Mouse (Mus musculus) hindbrain, embryonic 12.5 days (tissue): ENCODE measurements at regions not wholly inside any gene's neighbourhood (a gene's known extent, or its start where the extent isn't known, plus 50 kb on each side); places are given as distances from the start of the nearest gene placed in this dataset.
"Not testable (repeated sequence)": the region's sequence is repeated elsewhere in the genome, so short reads cannot be mapped to it uniquely, and the experiment has no call there.

ENCODE experiments used
- ATAC-seq: fragments of 200-750 bp; cut with Nextera tagmentation; 2 replicates; pipeline ENCODE4 v1.8.0; 2017; ENCODE audit warnings: moderate TSS enrichment; ENCODE audit not compliant: low FRiP score
- H3K27ac ChIP-seq: fragments of 300-500 bp; sonication (generic); 2 replicates; pipeline ENCODE4 v1.5.1; 2016; ENCODE audit warnings: mild to moderate bottlenecking
- H3K27me3 ChIP-seq: fragments of 300-500 bp; sonication (generic); 2 replicates; pipeline ENCODE4 v1.6.1; 2016; ENCODE audit warnings: mild to moderate bottlenecking
- H3K36me3 ChIP-seq: fragments of 300-500 bp; sonication (generic); 2 replicates; pipeline ENCODE4 v1.6.1; 2016; ENCODE audit warnings: mild to moderate bottlenecking
- H3K4me1 ChIP-seq: fragments of 300-500 bp; sonication (generic); 2 replicates; pipeline ENCODE4 v1.6.1; 2016
- H3K4me2 ChIP-seq: fragments of 300-500 bp; sonication (generic); replicated peaks from 2 replicates; pipeline ENCODE4 v1.6.1; 2016; ENCODE audit warnings: mild to moderate bottlenecking
- H3K4me3 ChIP-seq: fragments of 300-500 bp; sonication (generic); 2 replicates; pipeline ENCODE4 v1.5.1; 2016; ENCODE audit warnings: mild to moderate bottlenecking
- H3K9ac ChIP-seq: fragments of 300-500 bp; sonication (generic); 2 replicates; pipeline ENCODE4 v1.6.1; 2016; ENCODE audit warnings: mild to moderate bottlenecking, moderate library complexity
- H3K9me3 ChIP-seq: fragments of 300-500 bp; sonication (generic); replicated peaks from 2 replicates; pipeline ENCODE4 v1.6.1; 2016; ENCODE audit warnings: mild to moderate bottlenecking
- WGBS: fragments of 180-500 bp; shearing (Covaris S2); methylation state at CpG from one replicate; pipeline ENCODE4 v1.1.7; 2016; 5-methylcytosine and 5-hydroxymethylcytosine counted together

DNA sequence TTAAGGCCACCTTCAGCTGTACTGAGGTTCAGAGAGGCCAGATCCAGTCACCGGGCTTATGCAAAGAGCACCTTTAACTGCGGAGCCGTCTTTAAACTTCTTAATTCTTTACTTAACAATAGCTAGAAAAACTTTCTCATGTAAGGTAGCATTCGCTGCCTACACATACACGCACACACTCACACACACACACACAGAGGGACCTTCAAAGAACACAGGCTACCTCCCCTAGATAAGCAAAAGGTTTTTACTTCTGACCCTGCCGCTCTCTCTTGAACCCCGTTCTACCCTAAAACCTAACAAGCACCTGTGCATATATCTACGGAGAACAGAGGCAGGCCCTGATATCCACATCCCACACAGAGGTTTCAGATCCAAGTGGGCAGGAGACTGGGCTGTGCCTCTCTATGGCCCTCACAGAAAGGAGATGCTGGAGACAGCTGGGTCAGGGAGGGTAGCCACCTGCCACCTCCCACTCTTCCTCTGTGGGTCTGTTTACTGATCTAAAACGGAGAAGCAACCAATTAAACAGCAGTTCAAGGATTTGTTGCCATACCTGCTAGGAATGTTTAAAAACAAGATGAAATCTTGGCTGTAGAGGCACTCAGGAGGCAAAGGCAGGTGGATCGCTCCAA lies 81.2 kb downstream of the Tomm20 start:
- Histone ChIP-seq H3K4me2 (no peak overlapping the region), H3K27me3 (no peaks in the 10 kb centered on the region), H3K4me1 (no peaks in the 10 kb centered on the region), H3K9me3 (no peaks in the 10 kb centered on the region), H3K36me3 (no peaks in the 10 kb centered on the region), H3K27ac (no peak overlapping the region), H3K9ac (no peak overlapping the region), H3K4me3 (no peak overlapping the region)
- no peak for ATAC-seq
- 91% methylated on average over 10 of the region's 10 CpGs for WGBS

DNA sequence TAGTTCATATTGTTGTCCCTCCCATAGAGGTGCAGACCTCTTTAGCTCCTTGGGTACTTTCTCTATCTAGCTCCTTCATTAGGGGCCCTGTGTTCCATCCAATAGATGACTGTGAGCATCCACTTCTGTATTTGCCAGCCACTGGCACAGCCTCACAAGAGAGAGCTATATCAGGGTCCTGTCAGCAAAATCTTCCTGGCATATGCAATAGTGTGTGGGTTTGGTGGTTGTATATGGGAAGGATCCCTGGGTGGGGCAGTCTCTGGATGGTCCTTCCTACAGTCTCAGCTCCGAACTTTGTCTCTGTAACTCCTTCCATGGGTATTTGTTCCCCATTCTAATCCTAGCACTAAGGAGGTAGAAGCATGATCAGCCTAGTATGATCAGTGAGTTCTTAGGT lies 82.0 kb downstream of the Tomm20 start:
- not testable (repeated sequence) for ATAC-seq, H3K4me1 ChIP-seq, H3K27me3 ChIP-seq, H3K9ac ChIP-seq, H3K4me3 ChIP-seq, H3K27ac ChIP-seq, H3K4me2 ChIP-seq, H3K36me3 ChIP-seq, H3K9me3 ChIP-seq
- 88% methylated on average over 1 of the region's 1 CpGs for WGBS

DNA sequence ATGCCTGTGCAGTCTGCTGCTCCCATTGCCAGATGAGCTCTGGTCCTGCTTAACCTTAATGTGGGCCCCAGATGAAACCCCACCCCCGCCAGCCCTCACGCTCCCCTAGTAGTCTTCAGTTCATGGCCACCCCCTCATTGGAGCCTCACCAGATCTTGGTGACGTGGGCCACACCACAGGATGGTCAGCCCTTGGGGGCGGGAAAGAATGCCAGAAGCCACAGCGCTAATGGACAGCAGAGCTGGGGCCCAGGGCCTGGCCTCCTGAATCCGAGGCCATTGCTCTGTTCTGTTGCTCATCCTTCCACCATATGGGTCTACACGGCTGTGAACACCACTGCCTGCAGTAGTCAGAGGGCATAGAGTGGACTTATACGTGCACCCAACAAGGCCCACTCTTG lies 83.9 kb downstream of the Tomm20 start:
- H3K4me1 ChIP-seq: no peaks in the 10 kb centered on the region
- no peak overlapping the region for H3K4me2 ChIP-seq
- no peak overlapping the region for H3K4me3 ChIP-seq
- no peak overlapping the region for H3K27ac ChIP-seq
- no peak for ATAC-seq
- H3K9ac ChIP-seq: no peak overlapping the region
- H3K9me3 ChIP-seq: no peaks in the 10 kb centered on the region
- 93% methylated on average over 8 of the region's 8 CpGs for WGBS
- H3K27me3 ChIP-seq: no peaks in the 10 kb centered on the region
- H3K36me3 ChIP-seq: no peaks in the 10 kb centered on the region

DNA sequence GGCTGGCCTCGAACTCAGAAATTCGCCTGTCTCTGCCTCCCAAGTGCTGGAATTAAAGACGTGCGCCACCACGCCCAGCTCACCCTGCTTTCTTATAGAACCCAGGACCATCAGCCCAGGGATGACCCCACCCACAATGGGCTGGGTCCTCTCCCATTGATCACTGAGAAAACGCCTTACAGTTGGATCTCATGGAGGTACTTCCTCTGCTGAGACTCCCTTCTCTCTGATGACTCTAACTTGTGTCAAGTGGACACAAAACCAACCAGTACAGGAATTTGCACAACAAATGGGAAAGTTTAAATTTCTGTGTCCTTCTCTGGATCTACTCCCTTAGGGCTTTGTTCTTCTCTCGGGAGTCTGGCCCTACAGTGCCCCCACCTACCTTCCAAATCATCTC lies 85.0 kb downstream of the Tomm20 start:
- no peak overlapping the region for H3K9ac ChIP-seq
- no peak overlapping the region for H3K27ac ChIP-seq
- 92% methylated on average over 7 of the region's 7 CpGs for WGBS
- no peak overlapping the region for H3K4me2 ChIP-seq
- H3K4me1 ChIP-seq: no peaks in the 10 kb centered on the region
- no peaks in the 10 kb centered on the region for H3K36me3 ChIP-seq
- H3K4me3 ChIP-seq: no peak overlapping the region
- H3K27me3 ChIP-seq: no peaks in the 10 kb centered on the region
- H3K9me3 ChIP-seq: no peaks in the 10 kb centered on the region
- ATAC-seq: no peak

DNA sequence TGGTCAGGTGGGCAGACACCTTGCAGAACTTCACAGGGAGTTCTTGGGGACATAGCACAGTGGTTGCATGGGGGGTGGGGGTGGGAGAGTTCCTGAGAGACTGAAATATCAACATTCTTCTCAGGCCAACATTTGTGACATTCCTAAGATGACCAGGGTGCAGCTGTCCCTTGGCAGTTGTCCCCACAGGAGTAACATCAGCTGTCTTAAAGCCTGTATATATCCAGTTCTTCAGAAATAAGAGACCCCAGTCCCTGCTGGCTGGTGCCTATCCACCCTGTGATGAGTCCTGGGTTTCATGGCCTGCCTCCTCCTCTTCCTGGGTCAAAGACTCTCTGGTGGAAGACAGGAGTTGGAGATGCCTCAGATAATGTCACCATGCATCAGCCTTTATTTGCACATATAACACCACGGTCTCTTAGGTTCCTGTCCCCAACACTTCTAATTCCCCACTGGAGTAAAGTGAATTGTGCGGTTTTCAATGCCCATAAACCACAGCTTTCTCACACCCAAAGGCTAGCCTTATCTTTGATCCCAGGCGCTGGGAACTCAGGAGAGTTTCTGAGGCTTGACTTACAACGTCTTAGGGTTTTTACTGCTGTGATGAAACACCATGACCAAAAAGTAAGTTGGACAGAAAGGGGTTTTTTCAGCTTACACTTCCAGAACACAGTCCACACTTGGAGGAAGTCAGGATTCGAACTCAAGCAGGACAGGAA lies 85.8 kb downstream of the Tomm20 start:
- no peak for ATAC-seq
- 94% methylated on average over 5 of the region's 5 CpGs for WGBS
- Histone ChIP-seq H3K4me2 (no peak overlapping the region), H3K9ac (no peak overlapping the region), H3K4me3 (no peak overlapping the region), H3K4me1 (no peaks in the 10 kb centered on the region), H3K9me3 (no peaks in the 10 kb centered on the region), H3K27me3 (no peaks in the 10 kb centered on the region), H3K27ac (no peak overlapping the region), H3K36me3 (no peaks in the 10 kb centered on the region)

DNA sequence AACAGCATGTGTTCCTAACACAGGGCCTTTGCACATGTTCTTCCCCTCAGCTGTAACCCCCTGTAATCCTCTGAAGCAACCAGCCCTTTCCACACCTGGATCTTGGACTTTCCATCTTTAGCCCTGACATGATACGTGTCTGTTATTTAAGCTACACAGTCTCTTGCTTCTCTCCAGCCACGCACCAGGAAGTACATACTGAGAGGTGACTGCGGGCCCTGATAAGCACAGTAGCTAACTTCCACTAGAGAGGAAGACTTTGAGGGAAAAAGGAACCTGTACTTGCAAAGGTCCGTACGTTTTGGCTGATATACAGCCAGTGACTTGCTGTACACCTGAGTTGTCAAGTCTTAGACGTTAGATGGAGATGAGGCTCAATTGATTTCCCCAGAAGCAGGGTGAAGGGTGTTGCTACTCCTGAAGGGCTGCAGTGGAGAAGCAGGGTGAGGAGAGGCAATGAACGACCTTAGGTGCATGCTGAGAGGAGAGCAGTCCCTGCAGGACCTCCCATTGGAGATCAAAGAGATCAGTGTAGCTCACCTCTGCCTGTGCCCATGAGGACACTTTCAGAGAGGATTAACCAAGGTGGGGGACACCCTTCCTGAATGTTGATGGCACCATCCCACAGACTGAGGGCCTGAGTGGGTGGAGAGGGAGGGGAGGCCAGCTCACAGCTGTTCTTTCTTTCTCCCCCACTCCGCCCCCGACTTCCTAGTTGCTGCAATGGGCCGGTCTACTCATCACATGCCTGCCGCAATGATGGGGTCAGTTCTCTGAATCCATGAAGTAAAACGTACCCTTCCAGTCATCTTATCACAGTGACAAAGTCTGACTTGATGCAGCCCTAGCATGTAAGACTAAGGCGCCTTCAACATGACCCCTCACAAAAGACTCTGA lies 88.1 kb downstream of the Tomm20 start:
- Histone ChIP-seq H3K4me1 (peaks cover 11% of the 10 kb centered on the region), H3K27ac (no peak overlapping the region), H3K9ac (no peak overlapping the region), H3K36me3 (no peaks in the 10 kb centered on the region), H3K27me3 (no peaks in the 10 kb centered on the region), H3K9me3 (no peaks in the 10 kb centered on the region), H3K4me2 (no peak overlapping the region), H3K4me3 (no peak overlapping the region)
- ATAC-seq: no peak
- WGBS: 81% methylated on average over 13 of the region's 13 CpGs

DNA sequence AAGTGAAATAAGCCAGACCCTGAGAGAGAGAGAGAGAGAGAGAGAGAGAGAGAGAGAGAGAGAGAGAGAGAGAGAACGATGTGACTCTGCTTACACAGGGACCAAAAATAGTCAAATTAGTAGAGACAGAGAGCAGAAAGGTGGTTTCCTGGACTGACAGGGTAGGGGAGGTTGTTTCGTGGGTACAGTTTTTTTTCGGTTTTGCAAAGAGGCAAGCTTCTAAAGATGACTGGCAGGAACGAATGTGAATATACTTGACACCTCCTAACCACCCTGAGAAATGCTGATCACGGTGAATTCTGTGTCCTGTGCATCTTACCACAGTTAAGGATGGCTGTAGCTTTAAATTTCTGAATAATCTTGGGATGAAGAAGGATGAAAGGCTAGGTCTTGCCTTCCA lies 89.7 kb downstream of the Tomm20 start:
- no peaks in the 10 kb centered on the region for H3K9me3 ChIP-seq
- H3K9ac ChIP-seq: no peak overlapping the region
- no peak overlapping the region for H3K27ac ChIP-seq
- no peak overlapping the region for H3K4me3 ChIP-seq
- peaks cover 11% of the 10 kb centered on the region for H3K4me1 ChIP-seq
- WGBS: 80% methylated on average over 5 of the region's 5 CpGs
- H3K4me2 ChIP-seq: no peak overlapping the region
- ATAC-seq: no peak
- H3K36me3 ChIP-seq: no peaks in the 10 kb centered on the region
- H3K27me3 ChIP-seq: no peaks in the 10 kb centered on the region

DNA sequence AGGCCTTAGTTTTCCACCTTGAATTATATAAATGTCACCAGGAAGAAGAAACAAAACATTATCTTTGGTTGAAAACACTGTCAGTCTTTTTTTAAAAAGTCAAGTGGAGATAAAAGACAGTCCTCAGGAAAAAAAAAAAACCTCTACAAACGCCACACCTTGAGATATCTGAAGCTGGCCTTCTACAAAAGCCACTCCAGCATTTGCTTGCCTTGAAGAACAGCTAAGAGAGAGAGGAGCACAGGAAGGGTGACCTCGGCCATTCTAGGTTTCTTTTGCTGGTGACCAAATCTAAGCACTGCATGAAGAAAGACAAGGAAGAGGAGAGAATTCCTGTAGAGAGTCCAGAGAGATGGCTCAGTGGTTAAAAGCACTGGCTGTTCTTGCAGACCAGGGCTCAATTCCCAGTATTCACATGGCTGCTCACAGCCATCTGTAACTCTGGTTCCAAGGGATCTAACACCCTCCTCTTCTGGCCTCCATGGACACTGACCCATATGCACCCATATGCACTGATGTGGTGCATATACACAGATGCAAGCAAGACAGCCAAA lies 90.5 kb downstream of the Tomm20 start:
- Histone ChIP-seq H3K4me3 (no peak overlapping the region), H3K27me3 (no peaks in the 10 kb centered on the region), H3K9ac (no peak overlapping the region), H3K27ac (no peak overlapping the region), H3K9me3 (no peaks in the 10 kb centered on the region), H3K36me3 (no peaks in the 10 kb centered on the region), H3K4me2 (no peak overlapping the region), H3K4me1 (peaks cover 11% of the 10 kb centered on the region)
- WGBS: 85% methylated on average over 2 of the region's 2 CpGs
- no peak for ATAC-seq

DNA sequence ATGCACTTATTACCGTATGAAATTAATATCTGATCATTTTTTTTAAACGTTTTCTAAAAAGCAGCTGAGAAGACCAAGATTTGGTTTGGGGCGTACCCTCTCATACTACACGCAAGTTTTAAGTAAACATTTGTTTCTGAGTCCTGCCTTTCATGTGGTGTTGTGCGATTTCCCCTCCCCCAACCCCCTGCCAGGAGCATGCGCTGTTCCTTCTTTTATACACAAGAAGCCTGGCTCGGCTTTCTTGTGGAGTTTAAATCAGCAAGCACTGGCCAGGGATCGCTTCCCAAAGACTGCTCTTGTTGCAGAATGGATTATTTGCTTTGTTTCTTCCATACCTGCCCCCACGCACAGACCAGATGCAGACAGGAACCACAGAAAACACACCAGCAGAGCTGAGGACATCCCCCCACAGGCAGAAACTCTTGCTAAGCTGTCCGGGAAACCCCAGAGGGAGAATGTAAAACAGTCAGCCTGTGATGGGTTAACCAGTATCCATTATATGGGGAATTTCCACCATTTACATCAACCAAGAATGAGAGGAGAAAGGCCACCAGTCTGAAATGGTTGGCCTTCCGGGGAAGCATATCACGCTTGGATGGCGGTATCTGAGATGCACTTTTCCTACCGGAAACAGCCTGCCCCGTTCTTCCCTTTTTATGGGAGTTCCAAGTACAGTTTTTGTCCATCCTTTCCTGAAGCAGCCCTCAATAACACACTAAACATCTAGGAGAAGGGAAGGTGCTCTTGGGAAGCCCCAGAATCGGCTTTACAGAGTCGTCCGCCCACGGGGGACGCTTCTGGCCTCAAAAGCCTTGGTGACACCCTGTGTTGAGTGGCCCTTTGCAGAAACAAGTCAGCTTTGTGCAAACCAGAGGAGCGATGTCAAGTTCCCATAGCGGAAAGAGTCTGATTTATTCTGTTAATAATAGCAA lies 91.3 kb downstream of the Tomm20 start:
- H3K4me1 ChIP-seq: peaks cover 11% of the 10 kb centered on the region

DNA sequence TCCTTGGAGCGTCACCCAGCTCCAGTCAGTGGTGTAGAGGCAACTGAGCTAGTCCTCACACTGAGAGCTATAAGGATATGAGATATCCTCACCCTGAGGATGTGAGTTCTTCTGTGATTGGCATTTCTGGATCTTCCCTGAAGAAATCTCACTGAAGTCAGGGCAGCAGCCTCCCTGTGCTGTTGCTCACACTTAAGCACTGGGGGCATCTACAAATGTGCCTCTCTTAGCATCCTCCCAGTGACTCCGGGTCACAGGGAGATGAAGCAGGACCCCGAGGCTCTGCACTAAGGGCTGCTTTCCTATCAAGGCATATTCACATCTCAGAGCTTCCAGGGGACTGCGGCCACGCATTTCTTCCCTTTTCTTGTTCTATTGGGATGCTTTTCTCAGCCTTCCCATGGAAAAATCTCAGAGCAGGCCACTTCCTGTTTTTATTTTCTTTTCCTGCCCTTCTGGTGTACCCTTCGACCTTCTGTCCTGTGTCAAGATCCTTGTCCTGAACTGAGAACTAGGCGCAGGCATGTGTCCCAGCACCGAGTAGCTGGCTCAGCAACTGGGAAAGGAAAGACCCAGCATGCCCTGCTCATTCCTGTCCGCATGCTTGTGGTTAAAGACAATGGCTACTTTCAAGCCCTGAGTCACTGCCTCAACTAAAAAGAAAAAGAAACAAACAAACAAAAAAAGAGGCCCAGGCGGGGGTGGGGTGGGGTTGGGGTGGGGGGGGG lies 92.8 kb downstream of the Tomm20 start:
- 44% methylated on average over 10 of the region's 10 CpGs for WGBS
- peak overlapping the region; percentile 35; the same call in 1 of the 2 replicates for H3K27ac ChIP-seq
- no peaks in the 10 kb centered on the region for H3K9me3 ChIP-seq
- H3K36me3 ChIP-seq: no peaks in the 10 kb centered on the region
- H3K4me3 ChIP-seq: no peak overlapping the region
- H3K4me1 ChIP-seq: peaks cover 11% of the 10 kb centered on the region
- ATAC-seq: no peak
- H3K4me2 ChIP-seq: no peak overlapping the region
- no peaks in the 10 kb centered on the region for H3K27me3 ChIP-seq
- H3K9ac ChIP-seq: no peak overlapping the region

More for the DNA sequence above, 91.3 kb downstream of the Tomm20 start:
- no peaks in the 10 kb centered on the region for H3K36me3 ChIP-seq
- WGBS: 67% methylated on average over 22 of the region's 22 CpGs
- no peaks in the 10 kb centered on the region for H3K27me3 ChIP-seq
- no peaks in the 10 kb centered on the region for H3K9me3 ChIP-seq
- H3K4me2 ChIP-seq: no peak overlapping the region
- ATAC-seq: no peak
- no peak overlapping the region for H3K9ac ChIP-seq
- H3K4me3 ChIP-seq: no peak overlapping the region
- no peak overlapping the region for H3K27ac ChIP-seq

DNA sequence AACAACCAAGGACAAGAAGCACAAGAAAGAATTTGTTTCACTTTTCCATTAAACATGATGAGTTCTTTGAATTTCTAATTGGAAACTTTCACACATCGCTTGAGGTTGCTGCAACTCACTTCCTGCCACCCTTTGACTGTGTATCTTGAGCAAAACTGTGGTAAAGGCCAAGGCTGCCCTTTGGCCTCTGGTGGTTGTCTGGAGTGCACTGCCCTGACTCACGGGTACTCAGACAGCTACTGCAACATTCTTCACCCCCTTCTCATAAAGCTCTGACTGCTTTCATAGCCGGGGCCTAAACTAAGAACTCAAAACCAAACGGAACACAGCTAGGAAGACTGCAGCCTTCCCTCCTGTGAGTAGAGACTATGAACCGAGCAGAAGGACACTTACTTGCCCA lies 93.5 kb downstream of the Tomm20 start:
- 63% methylated on average over 5 of the region's 5 CpGs for WGBS
- no peaks in the 10 kb centered on the region for H3K27me3 ChIP-seq
- no peak for ATAC-seq
- H3K36me3 ChIP-seq: no peaks in the 10 kb centered on the region
- H3K4me1 ChIP-seq: peaks cover 16% of the 10 kb centered on the region
- H3K9me3 ChIP-seq: no peaks in the 10 kb centered on the region
- peak overlapping the region; percentile 35; the same call in 1 of the 2 replicates for H3K27ac ChIP-seq
- H3K4me3 ChIP-seq: no peak overlapping the region
- no peak overlapping the region for H3K9ac ChIP-seq
- H3K4me2 ChIP-seq: no peak overlapping the region
